Mouse (Mus musculus): ENCODE data around the gene Gria3. TPM values are rescaled to one million over a fixed set of nuclear protein-coding genes. Genes with fewer than 3 reads are reported as not detected.

The Gria3 gene
- polyA plus RNA-seq, 1 experiment from 2014 or later = 5.6 TPM

GRCm38 (mm10) chrX:41532511-41532910, 131.9 kb downstream of the Gria3 start:
- Histone ChIP-seq H3K27me3 (replicated peaks; ENCODE audit: control insufficient read depth, insufficient read depth, low read length) (no peaks in the 10 kb centered on the region), H3K36me3 (ENCODE audit: control insufficient read depth, insufficient read depth, low read length) (no peaks in the 10 kb centered on the region), H3K9ac (ENCODE audit: low read depth, low read length) (no peak overlapping the region), H3K4me1 (ENCODE audit: control insufficient read depth, insufficient read depth, low read length) (no peaks in the 10 kb centered on the region), H3K9me3 (ENCODE audit: control insufficient read depth, low read length) (no peaks in the 10 kb centered on the region), H3K27ac (ENCODE audit: low read length) (no peak overlapping the region), H3K4me2 (ENCODE audit: low read depth, low read length) (no peak overlapping the region), H3K4me3 (ENCODE audit: low read length) (no peak overlapping the region)
- WGBS = 61% methylated on average over 2 of the region's 2 CpGs
- no peak for ATAC-seq

- Histone ChIP-seq H3K27ac (ENCODE audit: low read length) (no peak overlapping the region), H3K9ac (ENCODE audit: low read depth, low read length) (no peak overlapping the region), H3K36me3 (ENCODE audit: control insufficient read depth, insufficient read depth, low read length) (no peaks in the 10 kb centered on the region), H3K9me3 (ENCODE audit: control insufficient read depth, low read length) (no peaks in the 10 kb centered on the region), H3K4me2 (ENCODE audit: low read depth, low read length) (no peak overlapping the region), H3K27me3 (replicated peaks; ENCODE audit: control insufficient read depth, insufficient read depth, low read length) (no peaks in the 10 kb centered on the region), H3K4me1 (ENCODE audit: control insufficient read depth, insufficient read depth, low read length) (no peaks in the 10 kb centered on the region), H3K4me3 (ENCODE audit: low read length) (no peak overlapping the region)
- 68% methylated on average over 2 of the region's 2 CpGs for WGBS
- no peak for ATAC-seq
These were observed 135.2 kb downstream of the Gria3 start for GRCm38 (mm10) chrX:41535886-41536285.

- Histone ChIP-seq H3K27me3 (replicated peaks; ENCODE audit: control insufficient read depth, insufficient read depth, low read length) (no peaks in the 10 kb centered on the region), H3K4me1 (ENCODE audit: control insufficient read depth, insufficient read depth, low read length) (no peaks in the 10 kb centered on the region), H3K9me3 (ENCODE audit: control insufficient read depth, low read length) (no peaks in the 10 kb centered on the region), H3K4me3 (ENCODE audit: low read length) (no peak overlapping the region), H3K9ac (ENCODE audit: low read depth, low read length) (no peak overlapping the region), H3K27ac (ENCODE audit: low read length) (no peak overlapping the region), H3K4me2 (ENCODE audit: low read depth, low read length) (no peak overlapping the region), H3K36me3 (ENCODE audit: control insufficient read depth, insufficient read depth, low read length) (no peaks in the 10 kb centered on the region)
- peak; percentile 64; the same call in 1 of the 2 replicates for ATAC-seq
- WGBS = 66% methylated on average over 6 of the region's 6 CpGs
These were observed 161.8 kb downstream of the Gria3 start for GRCm38 (mm10) chrX:41562296-41563060.

- Histone ChIP-seq H3K9me3 (ENCODE audit: control insufficient read depth, low read length) (no peaks in the 10 kb centered on the region), H3K27me3 (replicated peaks; ENCODE audit: control insufficient read depth, insufficient read depth, low read length) (no peaks in the 10 kb centered on the region), H3K4me1 (ENCODE audit: control insufficient read depth, insufficient read depth, low read length) (no peaks in the 10 kb centered on the region), H3K36me3 (ENCODE audit: control insufficient read depth, insufficient read depth, low read length) (no peaks in the 10 kb centered on the region), H3K4me3 (ENCODE audit: low read length) (no peak overlapping the region), H3K27ac (ENCODE audit: low read length) (no peak overlapping the region), H3K9ac (ENCODE audit: low read depth, low read length) (no peak overlapping the region), H3K4me2 (ENCODE audit: low read depth, low read length) (no peak overlapping the region)
- WGBS = 66% methylated on average over 2 of the region's 2 CpGs
- no peak for ATAC-seq
These were observed 164.2 kb downstream of the Gria3 start for GRCm38 (mm10) chrX:41564898-41565297.

GRCm38 (mm10) chrX:41573079-41573478, 172.4 kb downstream of the Gria3 start:
- no peak for ATAC-seq
- H3K4me1 ChIP-seq (ENCODE audit: control insufficient read depth, insufficient read depth, low read length) = no peaks in the 10 kb centered on the region
- no peaks in the 10 kb centered on the region for H3K27me3 ChIP-seq (replicated peaks; ENCODE audit: control insufficient read depth, insufficient read depth, low read length)
- H3K9me3 ChIP-seq (ENCODE audit: control insufficient read depth, low read length) = no peaks in the 10 kb centered on the region
- no peak overlapping the region for H3K4me2 ChIP-seq (ENCODE audit: low read depth, low read length)
- no peak overlapping the region for H3K9ac ChIP-seq (ENCODE audit: low read depth, low read length)
- no peak overlapping the region for H3K4me3 ChIP-seq (ENCODE audit: low read length)
- WGBS = 76% methylated on average over 1 of the region's 1 CpGs
- H3K36me3 ChIP-seq (ENCODE audit: control insufficient read depth, insufficient read depth, low read length) = no peaks in the 10 kb centered on the region
- no peak overlapping the region for H3K27ac ChIP-seq (ENCODE audit: low read length)

- H3K4me1 ChIP-seq (ENCODE audit: control insufficient read depth, insufficient read depth, low read length) = no peaks in the 10 kb centered on the region
- H3K4me2 ChIP-seq (ENCODE audit: low read depth, low read length) = no peak overlapping the region
- H3K9me3 ChIP-seq (ENCODE audit: control insufficient read depth, low read length) = no peaks in the 10 kb centered on the region
- no peaks in the 10 kb centered on the region for H3K27me3 ChIP-seq (replicated peaks; ENCODE audit: control insufficient read depth, insufficient read depth, low read length)
- 60% methylated on average over 5 of the region's 5 CpGs for WGBS
- no peak overlapping the region for H3K27ac ChIP-seq (ENCODE audit: low read length)
- no peak for ATAC-seq
- H3K36me3 ChIP-seq (ENCODE audit: control insufficient read depth, insufficient read depth, low read length) = no peaks in the 10 kb centered on the region
- H3K4me3 ChIP-seq (ENCODE audit: low read length) = no peak overlapping the region
- H3K9ac ChIP-seq (ENCODE audit: low read depth, low read length) = no peak overlapping the region
These were observed 178.1 kb downstream of the Gria3 start for GRCm38 (mm10) chrX:41578797-41579196.

- WGBS = 91% methylated on average over 3 of the region's 3 CpGs
- Histone ChIP-seq H3K27me3 (replicated peaks; ENCODE audit: control insufficient read depth, insufficient read depth, low read length) (no peaks in the 10 kb centered on the region), H3K4me3 (ENCODE audit: low read length) (no peak overlapping the region), H3K36me3 (ENCODE audit: control insufficient read depth, insufficient read depth, low read length) (no peaks in the 10 kb centered on the region), H3K9me3 (ENCODE audit: control insufficient read depth, low read length) (no peaks in the 10 kb centered on the region), H3K4me1 (ENCODE audit: control insufficient read depth, insufficient read depth, low read length) (no peaks in the 10 kb centered on the region), H3K9ac (ENCODE audit: low read depth, low read length) (no peak overlapping the region), H3K4me2 (ENCODE audit: low read depth, low read length) (no peak overlapping the region), H3K27ac (ENCODE audit: low read length) (no peak overlapping the region)
- no peak for ATAC-seq
These were observed 187.0 kb downstream of the Gria3 start for GRCm38 (mm10) chrX:41587692-41588091.

GRCm38 (mm10) chrX:41607181-41607580, 206.5 kb downstream of the Gria3 start:
- Histone ChIP-seq H3K4me1 (ENCODE audit: control insufficient read depth, insufficient read depth, low read length) (no peaks in the 10 kb centered on the region), H3K9ac (ENCODE audit: low read depth, low read length) (no peak overlapping the region), H3K9me3 (ENCODE audit: control insufficient read depth, low read length) (no peaks in the 10 kb centered on the region), H3K27ac (ENCODE audit: low read length) (no peak overlapping the region), H3K36me3 (ENCODE audit: control insufficient read depth, insufficient read depth, low read length) (no peaks in the 10 kb centered on the region), H3K4me3 (ENCODE audit: low read length) (no peak overlapping the region), H3K4me2 (ENCODE audit: low read depth, low read length) (no peak overlapping the region), H3K27me3 (replicated peaks; ENCODE audit: control insufficient read depth, insufficient read depth, low read length) (no peaks in the 10 kb centered on the region)
- 95% methylated on average over 1 of the region's 1 CpGs for WGBS
- ATAC-seq = no peak

- WGBS = 33% methylated on average over 2 of the region's 2 CpGs
- no peaks in the 10 kb centered on the region for H3K9me3 ChIP-seq (ENCODE audit: control insufficient read depth, low read length)
- no peak overlapping the region for H3K27ac ChIP-seq (ENCODE audit: low read length)
- H3K36me3 ChIP-seq (ENCODE audit: control insufficient read depth, insufficient read depth, low read length) = no peaks in the 10 kb centered on the region
- no peaks in the 10 kb centered on the region for H3K4me1 ChIP-seq (ENCODE audit: control insufficient read depth, insufficient read depth, low read length)
- ATAC-seq = no peak
- H3K9ac ChIP-seq (ENCODE audit: low read depth, low read length) = no peak overlapping the region
- H3K4me2 ChIP-seq (ENCODE audit: low read depth, low read length) = no peak overlapping the region
- no peaks in the 10 kb centered on the region for H3K27me3 ChIP-seq (replicated peaks; ENCODE audit: control insufficient read depth, insufficient read depth, low read length)
- no peak overlapping the region for H3K4me3 ChIP-seq (ENCODE audit: low read length)
These were observed 214.3 kb downstream of the Gria3 start for GRCm38 (mm10) chrX:41614920-41615319.

GRCm38 (mm10) chrX:41616928-41617327, 216.3 kb downstream of the Gria3 start:
- no peak overlapping the region for H3K27ac ChIP-seq (ENCODE audit: low read length)
- no peak for ATAC-seq
- 84% methylated on average over 1 of the region's 1 CpGs for WGBS

More at GRCm38 (mm10) chrX:41616928-41617327, 216.3 kb downstream of the Gria3 start:
- H3K4me1 ChIP-seq (ENCODE audit: control insufficient read depth, insufficient read depth, low read length) = no peaks in the 10 kb centered on the region
- no peaks in the 10 kb centered on the region for H3K27me3 ChIP-seq (replicated peaks; ENCODE audit: control insufficient read depth, insufficient read depth, low read length)
- no peaks in the 10 kb centered on the region for H3K36me3 ChIP-seq (ENCODE audit: control insufficient read depth, insufficient read depth, low read length)
- no peak overlapping the region for H3K4me3 ChIP-seq (ENCODE audit: low read length)
- no peak overlapping the region for H3K9ac ChIP-seq (ENCODE audit: low read depth, low read length)
- no peak overlapping the region for H3K4me2 ChIP-seq (ENCODE audit: low read depth, low read length)
- no peaks in the 10 kb centered on the region for H3K9me3 ChIP-seq (ENCODE audit: control insufficient read depth, low read length)

Data from intestine, embryonic 16.5 days (tissue).